Mouse (Mus musculus) ovary, postnatal 36 days (tissue): ENCODE results near the gene Exosc10.
A peak's percentile ranks its signal among the peaks of the same experiment; 100 is the strongest.

Experiments used
- DNase-seq: peaks from one replicate; pipeline ENCODE4 v3.0.0; 2022; ENCODE audit warnings: low spot score, mixed read lengths

The Exosc10 gene

DNA sequence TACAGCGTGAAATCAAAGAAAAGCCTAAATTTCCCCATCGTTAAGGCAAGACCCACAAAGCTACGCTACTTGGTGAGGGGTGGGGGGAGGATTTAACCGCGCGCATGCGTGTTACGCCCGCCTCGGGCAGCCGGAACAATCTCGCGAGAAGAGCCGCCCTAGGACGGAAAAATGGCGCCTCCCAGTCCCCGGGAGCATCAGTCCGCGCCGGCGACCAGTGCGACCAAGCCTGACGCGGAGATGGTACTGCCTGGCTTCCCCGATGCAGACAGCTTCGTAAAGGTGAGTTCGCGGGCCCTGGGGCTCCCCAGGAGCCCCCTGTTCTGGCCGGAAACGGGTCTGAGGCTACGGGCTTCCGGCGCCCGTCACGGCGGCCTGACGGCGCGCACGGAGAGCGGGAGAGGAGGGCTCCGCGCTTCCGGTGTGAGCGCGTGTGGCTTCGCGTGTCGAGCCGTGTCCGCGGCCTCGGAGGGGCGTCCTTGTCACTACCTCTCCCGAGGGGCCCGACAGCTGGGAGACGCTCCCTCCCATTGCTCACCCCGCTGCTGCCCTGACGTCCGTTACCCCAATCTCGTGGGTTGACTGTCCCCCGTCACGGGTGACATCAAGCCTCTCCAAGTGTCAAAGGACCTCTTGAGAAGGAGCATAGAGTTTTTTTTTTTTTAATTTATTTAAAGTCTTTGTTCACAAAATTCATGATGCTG lies at the start of gene Exosc10:
Gene Exosc10 (plus strand): TSS at position 133 of the 704 bp plus-strand sequence.
- DNase-seq, result peak; percentile 87

DNA sequence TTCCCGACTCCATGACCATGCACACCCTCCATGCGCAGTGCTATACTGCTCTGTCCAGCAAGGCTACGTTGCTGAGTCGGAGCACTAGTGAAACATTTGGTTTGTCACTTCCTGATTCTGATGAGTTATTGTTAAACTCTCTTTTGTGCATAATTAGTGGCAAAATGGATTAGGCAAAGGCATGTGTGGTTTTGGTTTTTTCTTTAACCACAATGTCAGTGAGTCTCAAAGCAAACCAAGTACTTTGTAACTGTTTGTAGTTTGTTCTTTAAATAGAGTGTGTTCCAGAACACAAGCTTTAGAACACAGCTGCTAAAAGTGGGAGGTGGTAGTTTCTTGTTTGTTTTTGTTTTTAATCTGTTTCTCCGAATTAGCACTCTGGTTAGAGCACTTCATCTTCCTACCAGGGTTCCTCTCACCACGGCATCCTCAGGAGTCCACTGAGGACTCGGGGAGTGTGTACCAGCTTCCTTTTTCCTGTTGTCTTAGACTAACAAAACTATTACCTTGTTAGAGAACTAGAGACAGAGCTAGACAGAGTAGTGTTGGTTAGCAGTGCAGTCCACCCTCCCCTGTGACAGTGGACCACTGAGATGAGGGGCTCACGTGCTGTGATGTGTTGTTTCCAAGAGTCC lies 48.7 kb upstream of the Exosc10 start:
- no peak for DNase-seq

DNA sequence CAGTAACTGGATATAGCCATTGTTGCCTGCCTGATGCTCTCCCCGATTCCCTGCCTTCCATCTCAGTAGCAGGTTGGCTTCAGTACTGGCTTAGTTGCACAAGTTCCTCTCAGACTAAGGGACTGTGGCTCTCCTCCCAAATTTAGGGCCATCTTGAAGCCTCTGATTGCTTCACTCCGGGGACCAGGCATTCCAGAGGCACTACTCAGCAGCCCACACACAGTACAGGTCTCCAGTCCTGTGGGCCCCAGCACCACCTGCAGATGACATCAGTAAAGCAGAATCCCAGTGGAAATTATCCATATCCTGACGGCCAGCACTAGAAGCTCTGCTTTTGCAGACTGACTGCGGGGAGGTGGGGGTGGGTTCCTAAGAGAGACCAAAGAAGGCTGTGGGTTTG lies 47.5 kb upstream of the Exosc10 start:
- DNase-seq, result no peak

DNA sequence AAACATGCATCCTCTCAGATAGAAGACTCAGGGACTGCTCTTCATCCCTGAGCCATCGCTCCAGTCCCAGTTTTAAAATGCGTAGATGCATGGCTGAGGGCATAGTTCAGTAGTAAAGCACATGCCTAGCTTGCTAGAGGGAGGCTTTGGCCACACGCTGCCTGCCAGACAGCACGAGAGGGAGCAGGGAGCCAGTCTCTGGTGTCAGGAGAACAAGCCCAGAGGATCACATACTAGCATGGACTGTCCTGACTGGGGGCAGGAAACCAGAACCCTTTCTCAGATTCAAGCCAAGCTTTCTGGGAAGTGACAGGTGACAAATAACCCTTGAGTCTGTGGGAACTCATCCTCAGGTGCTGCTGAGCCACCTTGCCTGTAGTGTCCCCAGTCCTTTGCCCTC lies 46.9 kb upstream of the Exosc10 start:
- no peak for DNase-seq

DNA sequence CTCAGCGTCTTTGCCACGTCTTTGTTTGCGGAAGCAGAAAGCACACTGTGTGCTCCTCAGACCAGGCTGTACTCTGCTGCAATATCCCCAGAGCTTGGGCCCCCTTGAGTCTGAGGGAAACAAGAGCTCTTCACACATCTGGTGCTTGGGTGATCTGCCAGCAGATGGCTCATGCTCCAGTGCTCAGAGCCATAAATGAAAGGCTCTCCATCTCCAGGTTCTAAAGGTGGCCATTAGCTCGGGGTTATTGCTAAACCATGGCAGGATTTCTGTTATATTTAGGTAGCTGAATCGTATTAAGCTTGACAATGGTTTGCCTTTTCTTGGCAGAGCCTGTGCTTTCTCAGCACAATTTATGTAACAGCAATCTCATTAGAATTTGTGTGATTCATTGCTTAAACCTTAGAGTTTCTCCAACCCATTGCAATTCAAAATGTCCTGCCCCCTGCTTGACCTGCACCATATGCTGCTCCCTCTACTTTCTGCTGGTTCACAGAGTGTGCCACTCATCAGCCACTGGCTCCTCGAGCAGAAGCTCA lies 45.1 kb upstream of the Exosc10 start:
- no peak for DNase-seq

- no peak for DNase-seq
Observed at GRCm38 (mm10) chr4:148515313-148515712, 42.9 kb upstream of the Exosc10 start.

DNA sequence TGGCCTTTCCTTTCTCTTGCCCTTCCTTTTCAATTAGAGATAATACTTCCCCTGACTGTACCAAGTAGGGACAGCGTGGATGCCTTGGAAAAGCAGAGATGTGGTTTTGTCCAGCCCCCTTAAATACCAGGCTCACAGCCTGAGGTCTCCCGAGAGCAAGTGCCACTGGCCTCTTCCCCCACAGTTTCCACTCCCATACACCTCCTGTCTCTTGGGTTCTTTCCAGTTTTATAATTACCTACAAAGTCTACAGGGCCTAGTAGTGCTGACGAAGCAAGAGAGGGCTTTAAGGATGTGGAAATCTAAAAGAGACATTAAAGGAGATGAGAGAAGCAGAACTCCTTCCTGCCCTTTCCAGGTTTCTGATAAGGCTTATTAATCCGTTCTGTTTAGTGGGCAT lies 40.4 kb upstream of the Exosc10 start:
- DNase-seq, result no peak

- no peak for DNase-seq
Observed at GRCm38 (mm10) chr4:148518235-148518795, 39.9 kb upstream of the Exosc10 start.

- DNase-seq, result no peak
Observed at GRCm38 (mm10) chr4:148523538-148523937, 34.7 kb upstream of the Exosc10 start.

DNA sequence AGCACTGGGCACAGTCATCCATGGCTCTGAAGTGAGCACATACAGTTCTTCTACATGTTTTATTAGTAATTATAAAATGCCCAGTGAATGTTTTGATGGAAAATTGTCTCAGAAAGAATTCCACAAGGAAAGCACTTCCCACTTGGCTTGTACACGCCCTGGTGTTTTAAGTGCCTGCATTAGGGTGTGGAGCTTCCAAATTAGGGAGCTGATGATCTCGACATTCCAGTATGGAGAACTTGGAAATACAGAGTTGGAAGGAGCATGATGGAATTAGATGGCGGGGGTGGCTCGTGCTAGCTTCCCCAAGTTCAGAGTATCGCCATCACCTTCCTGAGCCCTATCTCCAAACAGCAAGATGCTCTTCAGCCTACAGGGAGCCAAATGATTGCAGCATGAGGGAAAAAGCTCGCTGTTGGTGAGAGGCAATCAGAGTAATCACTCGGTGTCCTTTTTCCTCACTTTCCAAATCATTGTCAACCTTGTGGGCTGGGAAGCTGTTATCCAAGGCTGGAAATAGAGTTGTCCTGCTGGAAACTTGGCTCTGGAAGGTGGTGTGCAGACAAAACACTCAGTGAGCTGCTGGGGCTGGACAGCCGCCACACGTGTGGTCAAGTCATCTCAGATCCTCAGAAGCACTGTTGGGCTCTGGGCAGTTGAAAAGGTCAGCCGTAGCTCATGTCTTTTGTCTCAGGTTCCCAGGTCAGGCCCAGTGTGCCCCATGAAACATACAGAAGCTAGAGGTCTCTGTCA lies 30.9 kb upstream of the Exosc10 start:
- DNase-seq, result no peak

GRCm38 (mm10) chr4:148530351-148530750 lies 27.9 kb upstream of the Exosc10 start:
- no peak for DNase-seq

- no peak for DNase-seq
Observed at GRCm38 (mm10) chr4:148530778-148531177, 27.5 kb upstream of the Exosc10 start.

DNA sequence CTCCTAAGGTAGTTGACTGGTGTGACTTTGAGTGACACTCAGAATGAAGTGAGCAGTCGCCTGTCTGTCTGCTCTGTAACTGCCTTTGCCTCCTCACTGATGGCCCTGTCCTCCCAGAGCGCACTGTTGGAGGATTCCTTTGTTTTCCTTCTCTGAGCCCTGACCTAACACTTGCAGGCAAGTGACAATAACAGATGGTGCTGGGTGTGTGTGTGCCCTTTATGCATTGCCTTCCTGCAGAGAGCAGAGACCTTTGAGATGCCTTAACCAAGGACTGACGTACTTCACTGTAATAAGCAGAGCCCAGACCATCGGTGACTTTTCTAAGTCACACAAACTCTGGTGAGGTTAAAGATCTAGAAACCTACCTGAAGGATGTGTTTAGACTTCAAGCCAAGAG lies 26.9 kb upstream of the Exosc10 start:
- DNase-seq, result no peak

GRCm38 (mm10) chr4:148532516-148532915 lies 25.7 kb upstream of the Exosc10 start:
- DNase-seq, result no peak

DNA sequence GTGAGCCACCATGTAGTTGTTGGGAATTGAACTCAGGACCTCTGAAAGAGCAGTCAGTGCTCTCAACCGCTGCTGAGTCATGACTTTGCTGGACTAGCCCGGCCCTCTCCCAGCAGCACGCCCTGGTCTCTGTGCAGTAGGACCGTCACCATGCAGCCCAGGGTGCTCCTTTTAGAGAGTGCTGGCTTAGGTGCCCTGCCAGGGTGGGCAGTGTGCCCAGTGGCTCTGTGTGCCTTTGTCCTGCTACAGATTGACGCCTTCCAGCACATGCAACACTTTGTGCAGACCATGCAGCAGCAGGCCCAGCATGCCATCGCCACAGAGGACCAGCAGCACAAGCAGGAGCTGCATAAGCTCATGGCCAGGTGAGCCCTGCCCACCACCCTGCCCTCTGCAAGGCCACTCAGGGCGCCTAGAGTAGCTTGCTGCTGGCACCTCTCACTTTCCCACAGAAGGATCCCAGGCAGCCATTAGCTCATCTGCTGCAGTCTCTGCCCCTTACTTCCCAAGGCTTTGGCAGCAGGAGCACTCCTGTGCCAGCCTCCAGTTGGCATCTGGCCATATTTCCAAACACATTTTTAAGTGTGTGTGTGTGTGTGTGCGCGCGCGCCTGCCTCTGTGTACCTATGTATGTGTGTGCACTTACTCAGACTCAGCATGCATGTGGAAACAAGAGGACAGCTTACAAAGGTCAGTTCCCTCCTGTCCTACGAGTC lies 24.5 kb upstream of the Exosc10 start:
- peak; percentile 28 for DNase-seq

DNA sequence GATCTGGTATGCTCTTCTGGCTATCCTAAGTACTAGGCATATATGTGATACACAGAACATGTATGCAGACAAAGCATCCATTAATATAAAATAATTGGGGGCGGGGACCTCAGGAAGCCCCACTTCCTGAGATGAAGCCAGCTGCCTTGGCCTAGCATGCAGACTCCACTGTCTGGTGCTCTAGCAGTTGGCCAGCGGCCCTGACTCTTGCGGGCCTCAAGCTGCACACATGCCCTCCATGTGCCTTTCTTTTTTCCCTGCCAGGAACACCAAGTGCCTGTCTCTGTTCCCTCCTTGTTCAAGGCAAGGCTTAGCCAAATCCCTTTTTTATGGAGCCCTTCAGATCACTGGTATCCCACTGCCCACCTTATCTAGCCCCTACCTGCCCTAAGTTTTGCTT lies 22.4 kb upstream of the Exosc10 start:
- no peak for DNase-seq

DNA sequence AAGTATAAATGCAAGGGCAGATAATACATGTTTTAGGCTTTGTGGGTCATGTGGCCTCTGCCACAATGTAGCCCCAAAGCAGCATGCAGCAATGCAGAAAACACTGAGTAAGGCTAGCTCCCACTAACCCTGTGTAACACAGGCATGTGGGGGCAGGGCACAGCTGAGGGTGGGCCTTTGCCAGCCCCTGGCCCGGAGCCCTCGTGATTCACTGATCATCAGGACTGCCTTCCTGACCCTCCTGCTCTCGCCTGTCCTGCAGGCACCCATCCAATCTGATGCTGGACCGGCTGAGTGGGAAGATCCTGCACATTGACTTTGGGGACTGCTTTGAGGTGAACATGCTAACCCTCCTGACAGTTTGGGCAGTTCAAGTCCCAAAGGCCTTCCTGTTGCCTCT lies 9.1 kb upstream of the Exosc10 start:
- no peak for DNase-seq

DNA sequence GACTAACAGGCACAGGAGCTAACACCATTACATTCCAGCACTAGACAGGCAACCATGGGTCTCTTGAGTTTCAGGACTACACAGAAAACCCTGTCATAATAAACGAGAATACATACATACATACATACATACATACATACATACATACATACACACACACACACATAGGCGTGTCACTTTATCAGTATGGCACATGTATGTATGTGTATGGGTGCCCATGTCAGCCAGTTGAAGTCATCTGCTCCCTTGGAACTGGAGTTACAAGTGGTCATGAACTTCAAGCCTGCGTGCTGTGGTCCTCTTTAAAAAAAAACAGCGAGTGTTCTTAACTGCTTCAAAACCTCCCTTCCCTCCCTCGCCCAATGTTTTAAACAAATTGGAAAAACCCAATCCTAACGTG lies 463 bp upstream of the Exosc10 start:
- DNase-seq, result no peak

DNA sequence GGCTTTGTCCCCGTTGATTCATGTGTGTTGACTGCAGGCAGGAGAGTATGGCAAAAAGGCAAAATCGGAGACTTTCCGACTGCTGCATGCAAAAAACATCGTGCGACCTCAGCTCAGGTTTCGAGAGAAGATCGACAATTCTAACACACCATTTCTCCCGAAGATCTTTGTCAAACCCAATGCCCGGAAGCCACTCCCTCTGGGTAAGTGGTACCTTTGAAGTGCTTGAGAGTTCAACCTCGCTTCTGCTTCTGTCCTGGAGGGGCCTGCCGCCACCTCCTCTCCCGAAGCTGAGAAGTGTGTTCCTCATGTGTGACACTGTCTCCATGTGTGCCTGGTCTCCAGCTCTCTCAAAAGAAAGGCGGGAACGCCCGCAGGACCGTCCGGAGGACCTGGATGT lies 4.4 kb downstream of the Exosc10 start:
- DNase-seq, result no peak

GRCm38 (mm10) chr4:148563595-148563994 lies 5.4 kb downstream of the Exosc10 start:
- DNase-seq, result no peak

DNA sequence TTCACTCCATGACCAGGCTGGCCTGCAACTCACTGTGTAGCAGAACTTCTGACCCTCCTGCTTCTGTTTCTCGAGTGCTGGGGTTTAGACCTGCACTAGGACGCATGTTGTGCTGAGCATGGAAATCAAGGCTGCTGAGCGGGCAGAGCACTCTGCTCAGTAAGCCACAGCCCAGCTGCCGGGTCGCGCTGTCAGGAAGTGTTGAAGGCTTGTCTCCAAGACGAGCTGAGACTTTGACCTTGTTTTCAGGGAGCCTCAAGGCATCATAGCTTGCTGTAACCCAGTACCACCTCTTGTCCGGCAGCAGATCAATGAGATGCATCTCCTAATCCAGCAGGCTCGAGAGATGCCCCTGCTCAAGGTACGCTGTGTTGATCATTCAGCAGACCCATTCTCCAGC lies 11.9 kb downstream of the Exosc10 start:
- DNase-seq, result no peak
